Mouse (Mus musculus): Measurements from ENCODE around the gene Tkfc.
A peak's percentile ranks its signal among the peaks of the same experiment; 100 is the strongest.

Gene Tkfc

DNA sequence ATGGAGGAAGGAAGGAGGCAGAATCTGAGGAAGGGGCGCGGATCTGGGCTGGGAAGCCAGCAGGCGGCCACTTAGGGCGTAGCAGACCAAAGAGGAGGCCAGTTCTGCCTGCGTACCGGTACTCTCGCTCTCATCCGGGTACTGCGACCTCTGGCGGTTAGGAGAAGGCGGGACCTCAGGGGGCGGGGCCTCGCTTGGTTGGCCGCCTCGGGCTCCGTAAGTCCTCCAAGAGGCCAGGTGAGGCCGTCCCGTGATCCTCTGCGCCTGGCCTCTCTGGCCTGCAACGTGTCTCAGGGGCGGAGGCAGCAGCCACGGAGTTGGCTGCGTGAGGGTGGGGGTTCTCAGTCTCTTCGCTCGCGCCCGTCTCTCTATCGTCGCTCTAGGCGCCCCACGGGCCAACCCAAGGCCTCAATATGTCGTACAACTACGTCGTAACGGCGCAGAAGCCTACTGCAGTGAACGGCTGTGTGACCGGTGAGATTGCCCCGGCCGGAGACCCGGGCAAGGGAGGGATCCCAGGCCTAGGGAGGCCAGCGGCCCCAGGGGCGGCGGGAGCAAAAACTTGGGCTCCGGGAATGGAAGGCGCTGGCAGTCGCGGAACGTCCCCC lies at the start of gene Tkfc, which contains the start of gene Ddb1:
Gene Tkfc, minus strand, starts transcription at position 362 of the 608 bp plus-strand sequence.
Gene Ddb1, plus strand, starts transcription at position 35 of the 608 bp plus-strand sequence.
- peak; percentile 100 for DNase-seq (ENCODE audit: low spot score in 2 of 2)

DNA sequence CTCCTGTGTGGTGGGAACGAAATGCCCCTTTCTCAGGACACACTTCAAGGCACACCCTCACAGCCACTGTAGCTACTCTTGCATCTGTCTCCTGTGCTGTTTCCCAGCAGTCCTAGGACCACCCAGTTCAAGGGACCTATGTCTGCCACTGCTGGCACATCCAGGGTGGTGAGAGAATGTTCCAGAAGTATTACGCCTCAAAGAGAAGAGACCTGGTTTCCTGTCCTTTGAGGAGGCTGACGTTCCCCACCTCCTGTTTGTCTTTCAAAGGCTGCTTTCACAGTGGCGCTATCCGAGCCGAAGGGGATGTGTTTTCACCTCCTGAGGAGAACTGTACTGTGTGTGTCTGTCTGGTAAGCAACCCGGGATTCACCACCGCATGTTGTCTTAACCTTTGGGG lies 42.7 kb upstream of the Tkfc start:
- no peak for DNase-seq (ENCODE audit: low spot score in 2 of 2)

DNA sequence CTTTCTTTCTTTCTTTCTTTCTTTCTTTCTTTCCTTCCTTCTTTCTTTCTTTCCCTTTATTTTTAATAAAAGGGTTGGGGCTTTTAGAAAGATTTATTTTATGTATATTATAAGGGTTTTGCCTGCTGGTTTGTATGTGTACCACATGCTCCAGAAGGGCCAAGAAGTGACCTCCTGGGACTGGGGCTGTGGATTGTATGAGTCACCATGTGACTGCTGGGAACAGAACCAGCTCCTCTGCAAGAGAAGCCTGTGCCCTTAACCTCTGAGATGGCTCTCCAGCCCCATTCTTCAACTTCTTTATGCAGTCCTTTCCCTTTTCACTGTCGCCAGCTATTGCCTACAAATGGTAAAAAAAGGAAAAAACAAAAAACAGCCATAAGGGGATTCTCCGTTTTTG lies 40.2 kb upstream of the Tkfc start:
- DNase-seq (ENCODE audit: low spot score in 2 of 2), result no peak

DNA sequence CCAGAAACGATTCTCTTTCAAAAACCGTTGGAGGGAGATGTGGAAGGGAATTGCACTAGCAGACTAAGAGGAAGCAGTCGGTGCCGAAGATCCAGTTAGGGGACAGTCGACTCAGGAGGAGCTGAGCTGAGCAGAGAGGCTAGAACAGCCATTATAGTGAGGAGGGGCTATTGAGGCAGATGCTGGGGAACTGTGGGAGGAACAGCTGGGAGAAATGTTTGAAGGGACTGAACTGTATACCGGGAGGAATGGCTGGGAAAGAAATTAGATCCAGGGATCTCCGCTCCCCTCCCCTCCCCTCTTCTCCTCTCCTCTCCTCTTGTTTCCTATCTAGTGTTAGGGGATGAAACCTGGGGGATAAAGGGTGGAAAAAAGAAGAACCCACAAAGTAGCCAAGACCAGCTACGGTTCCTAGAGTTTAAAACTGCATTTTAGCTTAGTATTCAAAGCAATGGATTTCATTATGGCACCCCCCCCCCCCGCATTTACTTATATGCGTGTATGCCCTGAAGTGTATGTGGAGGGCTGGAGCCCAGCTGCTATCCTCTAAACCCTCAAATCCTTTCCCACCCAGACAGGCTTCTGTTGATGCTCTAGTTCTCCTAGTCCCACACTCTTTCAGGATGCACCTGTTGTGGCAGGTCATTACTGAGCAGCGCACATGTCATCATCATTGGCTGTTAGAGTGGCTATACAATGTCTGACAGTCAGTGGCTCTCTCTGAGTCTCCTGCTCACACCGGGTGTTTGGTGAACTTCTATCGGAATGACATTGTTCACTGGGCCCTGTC lies 35.3 kb upstream of the Tkfc start:
- DNase-seq (ENCODE audit: low spot score in 2 of 2), result no peak

DNA sequence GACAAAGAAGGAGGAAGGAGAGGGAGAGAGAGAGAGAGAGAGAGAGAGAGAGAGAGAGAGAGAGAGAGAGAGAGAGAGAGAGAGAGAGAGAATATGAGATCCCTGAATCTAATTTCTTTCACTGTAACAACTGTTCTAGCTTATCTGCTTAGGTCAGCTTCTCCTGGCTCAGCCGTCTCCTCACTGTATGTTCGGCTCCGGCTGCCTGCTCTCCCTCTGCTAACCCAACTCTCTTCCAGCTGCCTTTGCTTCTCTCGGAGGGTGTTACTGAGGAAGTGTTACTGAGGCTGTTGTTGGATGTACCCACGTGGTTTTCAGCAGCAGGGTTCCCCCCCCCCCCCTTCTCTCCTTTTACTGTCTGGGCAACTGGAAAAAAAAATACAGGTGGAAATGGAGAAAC lies 34.6 kb upstream of the Tkfc start:
- no peak for DNase-seq (ENCODE audit: low spot score in 2 of 2)

DNA sequence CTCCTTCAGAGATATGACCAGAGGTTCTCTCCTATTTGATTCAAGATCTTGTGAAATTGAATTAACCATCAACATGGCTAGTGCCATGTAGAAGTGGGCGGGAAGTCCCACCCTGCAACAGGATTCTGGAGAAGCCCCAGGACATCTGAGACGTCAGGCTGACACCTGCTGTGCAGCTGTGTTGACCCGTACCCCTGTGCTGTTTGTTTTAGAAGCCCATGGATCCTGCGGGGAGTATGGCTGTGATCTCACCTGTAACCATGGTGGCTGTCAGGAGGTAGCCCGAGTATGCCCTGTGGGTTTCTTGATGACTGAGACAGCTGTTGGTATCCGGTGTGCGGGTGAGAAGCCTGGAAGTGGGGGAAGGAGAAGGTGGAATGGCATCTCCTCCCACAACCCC lies 32.4 kb upstream of the Tkfc start:
- no peak for DNase-seq (ENCODE audit: low spot score in 2 of 2)

DNA sequence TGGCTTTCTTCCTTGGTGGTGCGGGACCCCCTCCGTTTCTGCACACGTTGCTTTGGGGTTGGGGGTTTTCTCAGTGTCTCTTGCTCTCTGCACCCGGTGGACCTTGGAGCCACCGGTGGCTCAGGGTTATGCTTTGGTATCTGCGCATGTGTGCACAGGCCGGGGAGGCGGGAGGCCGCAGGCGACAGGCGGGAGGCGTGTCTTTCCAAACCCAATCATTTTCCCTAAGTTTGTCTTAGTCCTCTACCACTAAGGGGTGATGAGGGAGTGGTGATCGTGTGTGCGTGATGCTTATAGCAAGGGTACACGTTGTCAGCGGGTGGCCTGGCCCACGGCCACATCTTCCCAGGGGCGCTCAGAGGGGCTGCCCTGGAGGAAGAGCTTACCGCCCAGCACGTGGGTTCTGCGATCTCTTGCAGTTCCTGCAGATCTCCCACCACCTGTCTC lies 29.4 kb upstream of the Tkfc start:
- peak; percentile 47 to 63 for DNase-seq (ENCODE audit: low spot score in 2 of 2)

DNA sequence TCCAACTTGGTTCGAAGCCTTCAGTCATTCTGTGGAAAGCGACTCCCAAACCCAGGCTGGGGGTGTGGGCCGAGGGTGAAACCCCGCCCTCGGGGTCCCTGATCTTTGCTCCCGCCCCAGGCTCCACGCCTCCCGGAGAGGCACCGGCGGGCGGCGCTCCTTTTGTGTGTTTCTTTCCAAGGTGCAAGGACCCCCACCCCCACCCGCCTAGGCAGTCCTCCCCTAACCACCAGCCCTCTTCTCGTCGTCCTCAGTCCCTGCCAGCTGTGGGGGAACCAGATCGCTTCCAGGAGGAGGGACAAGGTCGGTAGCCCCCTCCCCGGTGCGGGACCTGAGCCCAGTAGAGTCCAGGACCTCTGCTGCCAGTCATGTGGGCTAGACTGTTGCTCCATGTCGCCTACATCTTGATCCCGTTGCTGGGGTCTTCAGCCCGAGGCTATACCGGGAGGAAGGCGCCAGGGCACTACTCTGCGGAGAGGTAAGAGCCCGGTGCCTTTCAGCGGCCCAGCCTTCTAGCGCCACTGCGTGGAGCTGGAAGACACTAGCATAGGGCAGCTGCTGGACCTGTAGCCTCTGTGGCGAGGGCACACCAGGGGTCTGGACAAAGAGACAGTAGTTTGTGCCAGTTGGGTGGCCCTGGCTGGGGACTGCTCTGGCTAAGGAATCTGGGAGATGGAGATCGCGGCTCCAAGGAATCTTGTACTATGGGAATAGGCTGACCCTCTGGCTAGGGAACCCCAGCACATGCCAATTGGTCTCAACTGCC lies 28.8 kb upstream of the Tkfc start, which contains the start of gene Vwce:
Gene Vwce, plus strand, starts transcription at position 108 of the 766 bp plus-strand sequence.
- DNase-seq (ENCODE audit: low spot score in 2 of 2), result peak; percentile 61 to 73

DNA sequence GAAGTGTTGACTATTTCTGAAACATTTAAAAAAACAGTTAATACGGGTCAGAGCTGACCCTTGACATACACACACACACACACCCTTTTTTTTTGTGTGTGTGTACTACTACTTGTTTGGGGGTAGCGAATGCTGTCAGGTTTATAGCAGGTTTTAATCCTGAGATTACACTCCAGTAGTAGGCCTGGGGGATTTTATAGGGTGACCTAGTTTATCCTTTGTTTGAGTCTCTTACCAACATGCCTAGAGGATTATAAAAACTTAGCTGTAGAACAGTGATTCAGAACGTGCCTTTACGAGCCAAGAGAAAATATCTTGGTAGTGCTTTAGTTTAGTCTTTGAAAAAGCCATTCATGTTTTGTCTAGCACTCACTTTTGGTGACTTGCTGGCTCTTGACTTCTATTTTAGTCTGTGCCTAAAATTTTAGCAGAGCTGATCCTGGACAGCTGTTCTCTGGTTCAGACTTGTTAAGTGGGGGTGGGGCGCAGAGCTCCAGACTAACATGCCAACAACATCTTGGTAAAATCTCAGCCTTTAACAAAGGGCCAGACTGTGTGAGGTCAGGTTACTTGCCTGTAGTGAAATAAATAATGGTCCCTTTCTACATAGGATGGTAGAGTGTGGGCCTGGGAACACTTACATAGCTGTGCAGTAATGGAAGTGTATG lies 3.3 kb upstream of the Tkfc start:
- no peak for DNase-seq (ENCODE audit: low spot score in 2 of 2)

DNA sequence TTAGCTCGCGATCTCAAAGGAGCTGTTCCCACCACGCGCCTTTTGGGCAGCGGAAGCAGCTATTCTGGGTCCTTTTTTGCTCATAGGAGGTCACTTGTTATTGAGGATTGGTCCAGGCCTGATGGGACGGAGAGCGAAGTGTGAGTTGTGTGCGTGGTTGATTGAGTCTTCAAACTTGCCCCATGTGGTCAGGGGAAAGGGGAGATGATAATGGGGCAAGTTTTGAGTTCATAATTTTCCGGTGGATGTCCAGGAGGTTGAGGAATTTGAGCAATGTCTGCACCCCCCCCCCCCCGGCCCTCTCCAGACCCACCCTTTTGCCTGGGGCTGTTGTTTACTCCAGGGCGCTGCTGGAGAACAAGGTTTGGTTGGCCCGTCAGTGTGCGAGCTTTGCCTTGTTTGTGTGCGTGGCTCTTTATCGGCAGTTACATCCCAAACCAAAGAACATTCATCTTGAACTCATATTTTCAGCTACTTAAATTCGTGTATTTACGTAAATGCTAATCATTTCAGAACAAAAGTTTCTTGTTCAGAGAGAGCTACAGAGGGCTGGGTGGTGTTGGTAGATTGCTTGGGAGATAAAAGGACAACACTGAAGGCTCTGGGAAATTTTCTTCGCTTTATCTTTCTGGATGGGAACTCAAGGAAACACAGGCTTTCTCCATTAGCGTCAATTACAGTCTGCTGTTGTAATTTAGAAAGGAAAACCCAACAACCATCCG lies 608 bp upstream of the Tkfc start:
- peak in 1 of 2 experiments; percentile 43 for DNase-seq (ENCODE audit: low spot score in 2 of 2)

DNA sequence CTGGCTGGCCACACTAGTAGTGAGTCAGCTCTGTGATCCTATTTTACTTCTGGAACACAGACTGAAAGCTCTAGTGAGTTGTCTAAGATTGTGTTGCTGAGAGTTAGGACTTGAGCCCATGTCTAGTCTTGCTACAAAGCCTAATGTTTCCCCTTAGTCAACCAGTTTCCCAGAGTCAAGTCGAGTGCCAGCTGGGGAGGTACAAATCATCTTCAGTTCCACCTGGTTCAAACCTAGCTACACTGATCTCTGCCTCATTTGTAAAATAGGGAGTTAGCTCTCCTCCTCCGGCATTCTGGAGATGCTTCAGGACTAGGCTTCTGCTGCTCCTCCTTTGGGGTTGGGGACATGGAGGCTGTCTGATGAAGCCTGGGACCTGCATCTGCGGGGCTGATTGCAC lies 920 bp downstream of the Tkfc start:
- DNase-seq (ENCODE audit: low spot score in 2 of 2), result peak; percentile 28 to 31

DNA sequence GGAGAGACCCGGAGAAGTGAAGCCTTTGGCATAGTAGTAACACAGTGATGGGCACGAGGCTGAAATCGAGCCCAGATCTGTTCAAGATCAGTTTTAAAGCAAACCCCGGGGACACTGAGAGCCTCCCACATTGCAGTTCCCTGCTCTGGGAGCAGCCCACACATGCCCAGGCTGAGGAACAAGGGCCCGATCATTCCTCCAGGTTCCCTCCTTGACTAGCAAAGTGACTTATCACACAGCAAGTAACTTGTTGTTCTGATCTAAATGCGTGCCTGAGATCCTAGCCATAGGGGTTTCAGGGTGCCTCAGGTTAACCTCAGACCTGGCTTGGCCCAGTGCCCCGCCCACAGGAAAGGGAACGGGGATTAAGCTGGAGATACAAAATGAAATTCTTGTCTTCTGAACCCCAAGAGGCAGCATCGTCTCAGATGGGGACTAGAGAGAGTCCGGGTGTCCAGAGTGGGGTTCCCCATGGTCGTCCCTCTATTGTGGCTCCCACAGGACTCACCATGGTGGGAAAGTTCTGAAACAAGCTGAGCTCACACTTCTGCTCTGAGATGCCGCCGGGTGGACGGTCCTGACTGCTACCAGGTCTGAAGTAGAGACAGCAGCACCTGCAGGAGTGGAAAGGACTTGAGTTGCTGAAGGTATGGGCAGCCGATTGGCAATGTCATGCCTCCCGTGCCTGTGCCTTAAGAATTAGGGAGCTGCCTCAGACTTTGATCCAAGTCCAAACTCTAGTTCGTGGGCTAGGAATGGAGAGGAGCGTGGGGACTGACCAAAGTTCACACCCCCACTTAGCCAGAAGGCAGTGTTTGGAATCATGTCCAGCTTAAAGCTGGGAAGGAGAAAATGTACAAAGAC lies 1.6 kb downstream of the Tkfc start:
- DNase-seq (ENCODE audit: low spot score in 2 of 2), result peak in 1 of 2 experiments; percentile 21

DNA sequence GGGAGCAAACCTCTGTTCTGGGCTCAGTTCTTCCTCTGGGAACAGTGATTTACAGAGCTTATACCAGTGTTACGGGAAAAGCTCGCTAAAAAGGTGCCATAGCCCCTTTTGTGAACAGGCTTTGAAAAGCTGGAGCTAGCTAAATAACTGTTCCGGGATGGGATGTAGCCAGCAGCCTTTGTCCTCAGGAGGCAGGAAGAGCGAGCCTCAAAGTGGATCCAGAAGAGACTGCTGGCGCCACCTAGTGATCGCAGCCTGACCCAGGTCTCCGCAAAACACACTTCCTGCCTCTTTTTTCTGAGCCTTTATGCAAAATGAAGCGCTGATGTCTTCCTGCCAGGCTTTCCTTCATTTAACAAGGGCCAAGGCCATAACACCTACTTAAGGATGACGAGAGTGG lies 2.7 kb downstream of the Tkfc start:
- peak; percentile 85 to 93 for DNase-seq (ENCODE audit: low spot score in 2 of 2)

DNA sequence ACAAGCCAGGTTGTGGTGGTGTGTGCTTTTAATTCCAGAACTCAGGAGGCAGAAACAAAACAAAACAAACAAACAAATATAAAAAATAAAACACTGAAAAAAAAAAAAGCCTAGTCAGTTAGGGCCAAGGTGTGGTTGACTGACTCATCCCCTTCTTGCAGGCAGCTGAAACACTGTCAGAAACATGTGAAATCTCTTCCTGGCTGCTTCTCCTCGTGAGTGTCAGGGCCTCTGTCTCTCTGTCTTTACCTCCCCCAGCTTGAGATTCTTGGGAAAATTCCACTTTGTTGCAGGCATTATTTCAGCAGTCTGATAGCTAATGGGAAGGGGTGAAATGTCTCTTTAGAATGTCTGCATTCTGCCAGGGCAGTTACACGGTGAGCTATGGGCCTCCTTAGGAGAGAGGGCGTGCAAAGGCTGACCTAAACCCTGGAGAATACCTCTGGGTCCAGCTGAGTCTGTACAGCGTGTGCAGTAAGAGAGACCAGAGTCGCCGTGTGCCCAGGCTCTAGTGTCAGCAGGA lies 3.1 kb downstream of the Tkfc start:
- no peak for DNase-seq (ENCODE audit: low spot score in 2 of 2)

DNA sequence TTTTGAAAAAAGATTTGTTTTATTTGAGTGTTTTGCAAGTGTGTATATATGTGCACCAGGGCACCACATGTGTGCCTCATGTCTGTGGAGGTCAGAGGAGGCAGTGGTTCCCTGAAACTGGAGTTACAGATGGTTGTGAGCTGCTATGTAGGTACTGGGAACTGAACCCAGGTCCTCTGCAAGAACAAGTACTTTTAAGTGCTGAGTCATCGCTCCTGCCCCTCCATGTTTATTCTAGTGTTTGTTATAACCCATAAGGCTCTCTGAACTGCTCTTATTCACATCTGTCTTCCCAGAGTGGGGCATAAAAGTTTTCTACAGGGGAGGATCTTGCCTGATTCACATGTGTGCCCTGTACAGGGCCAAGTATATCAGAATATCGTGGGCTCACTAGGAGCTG lies 5.8 kb downstream of the Tkfc start:
- no peak for DNase-seq (ENCODE audit: low spot score in 2 of 2)

DNA sequence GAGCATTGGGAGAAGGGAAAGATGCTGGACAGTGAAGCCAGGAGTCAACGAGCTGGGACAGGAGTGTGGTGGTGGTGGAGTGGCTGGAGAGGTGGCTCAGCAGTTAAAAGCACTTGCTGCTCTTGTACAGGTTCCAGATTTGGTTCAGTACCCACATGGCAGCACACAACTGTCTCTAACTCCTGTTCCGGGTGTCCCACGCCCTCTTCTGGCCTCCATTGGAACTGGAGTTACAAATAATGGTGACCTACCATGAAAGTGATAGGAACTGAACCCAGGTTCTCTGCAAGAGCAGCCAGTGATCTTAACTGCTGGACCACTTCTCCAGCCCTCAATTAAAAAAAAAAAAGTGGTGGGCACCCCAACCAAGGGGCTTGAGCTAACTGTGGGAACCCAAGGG lies 7.3 kb downstream of the Tkfc start:
- peak in 1 of 2 experiments; percentile 60 for DNase-seq (ENCODE audit: low spot score in 2 of 2)

DNA sequence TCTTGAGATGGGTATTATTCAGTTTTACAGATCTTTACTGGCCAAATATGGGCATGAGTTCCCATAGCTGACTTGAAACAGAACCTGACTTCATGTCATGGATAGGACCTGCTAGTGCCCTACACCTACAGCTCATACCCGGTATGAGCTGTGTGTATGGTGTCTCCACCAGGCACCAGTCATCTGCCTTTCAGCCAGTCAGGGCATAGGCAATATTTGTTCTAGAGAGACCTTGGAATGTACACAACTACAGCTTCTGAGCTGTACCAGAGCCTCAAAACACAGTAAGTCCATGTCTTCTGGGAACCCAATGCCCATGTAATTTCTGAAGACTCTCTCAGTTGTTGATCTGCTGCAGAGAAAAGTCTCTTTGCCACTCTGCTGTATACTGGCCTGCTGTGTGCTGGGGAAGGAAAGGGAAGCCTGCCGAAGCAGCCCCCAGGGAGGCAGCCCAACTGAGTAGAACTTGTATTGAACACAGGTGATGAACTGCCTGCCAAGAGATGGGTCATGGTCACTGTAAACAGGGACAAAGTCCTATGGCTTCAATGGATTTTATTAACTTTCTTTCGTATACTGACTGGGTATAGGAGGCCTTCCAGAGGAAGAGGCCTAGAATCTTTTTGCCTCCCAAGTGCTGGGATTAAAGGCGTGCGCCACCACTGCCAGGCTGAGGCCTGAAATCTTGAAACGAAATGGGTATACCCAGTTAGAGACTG lies 13.6 kb downstream of the Tkfc start:
- DNase-seq (ENCODE audit: low spot score in 2 of 2), result peak in 1 of 2 experiments; percentile 8

DNA sequence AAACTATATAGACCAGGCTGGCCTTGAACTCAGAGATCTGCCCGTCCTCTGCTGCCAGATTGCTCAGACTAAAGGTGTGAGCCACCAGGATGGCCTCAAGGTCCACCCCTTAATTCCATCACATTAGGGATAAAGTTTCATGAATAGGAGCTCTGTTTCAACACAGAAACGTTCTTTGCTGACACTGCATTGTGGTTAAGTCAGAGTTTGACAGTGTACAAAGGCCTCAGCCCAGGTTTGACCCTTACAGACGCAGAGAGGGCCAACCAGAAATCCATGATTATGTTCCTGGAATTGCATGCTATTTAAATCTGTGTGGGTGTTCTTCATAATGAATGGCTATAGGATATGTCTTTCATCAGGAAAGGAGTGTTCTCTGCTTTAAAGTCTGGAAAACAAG lies 15.2 kb downstream of the Tkfc start:
- no peak for DNase-seq (ENCODE audit: low spot score in 2 of 2)

DNA sequence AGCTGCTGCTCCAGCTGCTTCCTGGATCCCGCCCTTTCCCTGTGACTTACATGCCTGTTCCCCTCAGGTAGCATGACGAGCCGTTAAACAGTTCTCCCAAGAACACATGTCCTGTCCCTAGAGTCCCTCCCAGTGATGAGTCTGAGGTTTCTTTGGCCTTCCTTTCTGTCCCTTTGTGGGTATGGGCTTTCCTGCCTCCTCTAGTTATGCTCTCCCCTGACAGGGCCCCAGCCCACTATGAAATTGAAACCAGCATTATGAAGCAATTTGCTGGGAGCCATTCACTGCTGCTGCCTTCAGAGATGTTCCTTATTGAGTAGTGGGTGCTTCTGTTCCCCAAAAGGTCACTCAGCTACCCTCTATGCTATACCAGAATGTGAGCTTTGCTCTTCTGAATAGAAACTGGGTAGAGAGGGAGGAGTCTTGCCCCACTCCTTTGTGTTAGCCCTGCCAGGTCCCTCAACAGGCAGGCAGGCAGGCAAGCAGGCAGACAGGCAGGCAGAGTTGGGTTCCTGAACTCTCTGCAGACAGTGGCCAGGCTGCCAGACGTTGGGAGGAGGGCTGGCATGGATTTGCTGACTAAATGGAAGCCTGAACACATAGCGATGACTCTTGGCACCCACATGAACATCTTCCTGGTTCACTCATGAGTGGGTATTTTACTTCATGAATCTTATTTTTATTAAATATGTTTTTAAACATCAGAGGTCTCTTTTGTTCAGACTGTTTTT lies 16.2 kb downstream of the Tkfc start:
- peak in 1 of 2 experiments; percentile 12 for DNase-seq (ENCODE audit: low spot score in 2 of 2)

All from spleen, postnatal 10 days (tissue).